Mouse (Mus musculus) lung, postnatal 4 days (tissue): ENCODE data around the gene Csf2.

Experiments
- DNase-seq, 2 experiments: peaks; one replicate each; pipeline ENCODE4 v3.0.0; 2021

The Csf2 gene

GRCm38 (mm10) chr11:54227478-54227877, 22.0 kb downstream of the Csf2 start:
- no peak for DNase-seq

DNA sequence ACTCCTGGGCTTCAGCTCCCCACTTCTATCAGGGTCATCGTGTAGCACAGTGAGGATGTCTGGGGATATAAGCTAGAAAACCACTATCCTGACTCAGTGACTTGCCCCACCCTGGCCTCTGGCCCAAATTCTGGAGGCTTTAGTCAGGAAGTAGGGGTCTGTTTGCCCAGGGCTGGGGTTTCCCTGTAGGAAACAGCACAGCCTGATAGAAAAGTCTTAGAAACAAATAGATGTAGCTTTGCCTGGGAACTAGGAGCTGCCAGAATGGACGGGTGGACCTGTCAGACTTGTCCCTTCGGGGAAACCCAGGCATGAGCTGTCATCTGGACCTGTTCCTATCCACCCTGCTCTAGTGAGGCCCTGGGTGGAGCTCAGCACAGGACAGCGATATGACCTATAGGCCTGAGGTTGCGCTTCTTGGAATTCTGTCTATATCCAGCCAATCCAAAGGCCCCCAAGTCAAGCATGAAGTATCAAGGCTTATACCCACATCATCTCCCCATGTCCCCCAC, 24.9 kb downstream of the Csf2 start:
- DNase-seq, result no peak

- DNase-seq, result no peak
These were observed 25.6 kb downstream of the Csf2 start for GRCm38 (mm10) chr11:54223637-54224474.

DNA sequence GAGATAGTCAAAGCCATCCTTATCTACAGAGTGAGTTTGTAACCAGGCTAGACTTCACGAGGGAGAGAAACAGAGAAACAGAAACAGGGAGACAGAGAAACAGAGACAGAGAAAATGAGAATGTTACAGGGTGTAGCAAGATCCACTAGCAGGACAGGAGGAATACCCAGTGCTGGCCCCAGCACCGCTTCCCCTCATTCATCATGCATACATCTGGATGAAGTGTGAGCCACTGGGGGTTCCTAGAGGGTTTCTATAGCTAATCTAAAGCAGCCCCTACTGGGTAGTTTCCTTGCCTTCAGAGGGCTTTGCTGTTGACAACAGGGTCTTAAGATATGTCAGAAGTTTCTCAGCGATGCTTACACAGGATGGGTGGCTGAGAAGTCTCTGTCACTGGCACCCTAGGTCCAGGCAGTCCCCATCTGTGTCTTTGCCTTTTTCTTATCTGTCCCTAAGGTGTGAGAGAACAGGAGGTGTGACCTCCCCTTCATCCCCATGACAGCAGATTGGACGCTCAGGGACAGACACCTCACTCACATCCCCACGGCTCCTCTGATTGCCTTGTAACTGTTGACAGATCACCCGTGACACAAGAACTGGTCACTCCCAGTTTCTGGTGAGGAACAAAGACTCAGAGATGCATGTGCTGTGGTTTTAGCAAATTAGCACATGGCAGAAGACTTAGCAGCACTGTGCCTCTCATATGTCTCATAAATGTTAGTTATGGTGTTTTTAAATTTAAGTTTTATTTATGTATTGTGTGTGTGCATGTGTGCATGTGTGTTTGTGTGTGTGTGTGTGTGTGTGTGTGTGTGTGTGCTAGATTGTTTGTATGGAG, 29.3 kb downstream of the Csf2 start:
- no peak for DNase-seq

- no peak for DNase-seq
These were observed 30.3 kb downstream of the Csf2 start for GRCm38 (mm10) chr11:54219191-54219590.

DNA sequence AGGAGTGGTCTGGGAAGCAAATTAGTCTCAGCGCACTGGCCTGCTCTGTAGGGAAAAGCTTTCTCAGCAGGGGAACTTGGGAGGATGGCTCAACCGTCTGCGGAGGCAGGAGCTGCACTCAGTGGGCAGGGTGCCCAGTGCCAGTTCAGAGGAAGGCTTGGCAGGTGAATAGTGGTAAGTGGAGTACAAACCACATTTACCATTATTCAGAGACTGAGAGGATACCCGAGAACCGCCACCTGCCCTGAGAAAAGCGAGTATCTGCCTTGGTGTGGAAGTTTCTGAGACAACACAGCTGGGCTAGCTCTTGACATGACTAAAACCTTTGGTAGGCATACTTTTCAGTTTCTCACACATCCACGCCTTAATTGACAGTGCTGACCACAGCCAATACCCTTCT, 32.1 kb downstream of the Csf2 start:
- DNase-seq, result no peak

- DNase-seq, result no peak
These were observed 33.4 kb downstream of the Csf2 start for GRCm38 (mm10) chr11:54216091-54216490.

DNA sequence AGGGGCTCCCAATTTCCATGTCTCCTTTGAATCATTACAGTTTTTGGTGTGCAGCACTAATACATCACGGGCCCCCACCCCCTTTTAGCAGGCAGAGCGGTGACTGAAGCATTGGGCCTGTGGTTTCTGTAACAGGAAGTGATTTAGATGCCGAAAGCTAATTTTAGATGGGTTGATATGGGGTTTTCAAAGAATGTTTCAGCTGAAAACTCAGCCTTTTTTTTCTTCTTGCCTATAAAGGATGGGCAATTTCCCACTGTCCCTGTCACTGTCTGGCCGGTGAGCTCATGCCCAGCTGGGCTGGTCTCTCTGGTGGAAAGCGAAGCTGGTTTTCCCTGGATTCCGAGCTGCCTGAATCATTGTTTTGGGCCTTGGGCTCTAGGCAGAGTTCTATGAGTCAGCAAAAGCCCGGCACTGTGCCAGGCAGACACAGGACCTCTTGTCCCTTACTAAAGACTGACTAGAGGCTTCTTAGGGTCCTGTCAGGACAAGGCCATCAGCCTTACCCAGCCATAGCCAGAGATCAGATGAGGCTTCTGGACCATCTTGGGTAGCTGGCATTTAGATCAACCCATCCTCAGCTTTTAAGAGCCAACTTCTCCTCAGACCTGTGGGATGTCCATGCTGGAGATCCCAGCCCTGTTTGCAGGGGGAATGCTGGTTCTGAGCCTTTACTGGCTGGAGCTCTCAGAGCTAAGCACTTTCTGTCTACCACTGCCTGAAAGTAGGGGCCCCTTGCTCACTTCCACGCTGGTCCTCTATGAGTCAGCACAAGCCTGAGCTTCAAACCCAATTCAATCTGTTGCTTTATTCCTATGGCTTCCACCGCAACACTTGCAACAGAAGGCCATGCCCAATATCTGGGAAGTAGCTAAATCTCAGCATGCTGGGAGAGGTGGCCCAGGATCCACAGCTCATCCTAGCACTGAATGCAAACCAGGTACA, 34.7 kb downstream of the Csf2 start:
- peak; percentile 61 to 70 for DNase-seq

DNA sequence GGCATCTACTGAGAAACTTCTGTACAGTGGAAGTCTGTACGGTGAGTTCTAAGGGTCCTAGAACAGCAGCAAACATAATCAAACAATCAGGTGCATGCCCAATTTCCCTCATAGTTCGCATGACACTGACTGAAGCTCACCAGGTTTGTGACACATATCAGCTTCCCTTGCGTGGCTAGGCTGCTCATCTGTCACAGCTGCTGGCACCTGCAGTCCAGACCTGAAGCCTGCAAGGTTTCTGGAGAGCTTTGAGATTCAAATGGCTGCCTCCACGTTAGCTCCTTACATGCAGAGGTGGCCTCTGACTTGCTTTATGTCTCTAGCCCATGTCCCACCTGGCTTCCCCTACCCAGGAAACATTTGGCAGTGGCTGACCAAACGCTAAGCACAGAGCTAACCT, 35.8 kb downstream of the Csf2 start:
- DNase-seq, result no peak

DNA sequence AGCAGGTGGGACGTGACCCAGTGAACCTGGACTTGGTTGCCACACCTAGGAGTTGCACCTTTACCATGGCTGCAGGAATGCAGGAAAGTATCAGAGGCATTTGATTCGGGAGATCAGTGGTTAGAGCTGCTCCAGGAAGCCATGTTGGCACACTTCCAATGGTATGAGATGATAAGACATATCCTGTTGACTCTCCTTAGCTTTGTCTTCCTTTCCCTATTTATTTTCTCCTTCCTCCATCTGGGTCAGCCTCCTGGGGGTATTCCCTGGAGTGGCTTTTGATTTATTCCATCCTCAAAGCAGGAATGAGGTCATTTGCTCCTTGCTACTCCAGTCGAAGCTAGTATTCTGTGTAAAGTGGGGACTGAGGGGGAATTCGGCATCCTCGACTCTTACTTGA, 42.5 kb downstream of the Csf2 start:
- DNase-seq, result peak in 1 of 2 experiments; percentile 9

DNA sequence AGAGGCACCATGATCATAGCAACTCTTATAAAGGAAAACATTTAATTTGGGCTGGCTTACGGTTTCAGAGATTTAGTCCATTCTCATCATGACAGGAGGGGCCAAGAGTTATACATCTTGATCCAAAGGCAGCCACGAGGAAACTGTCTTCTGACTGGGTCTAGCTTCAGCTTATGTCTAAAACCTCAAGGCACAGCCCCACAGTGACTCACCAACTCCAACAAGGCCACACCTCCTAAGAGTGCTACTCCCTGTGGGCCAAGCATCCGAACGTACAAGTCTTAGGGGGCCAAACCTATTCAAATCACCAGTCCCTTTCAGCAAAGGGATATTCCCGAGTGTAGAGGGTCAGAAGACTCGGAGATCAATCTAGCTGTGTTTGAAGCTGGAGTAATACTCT, 44.1 kb downstream of the Csf2 start:
- DNase-seq, result no peak

- DNase-seq, result no peak
These were observed 44.7 kb downstream of the Csf2 start for GRCm38 (mm10) chr11:54204781-54205180.

GRCm38 (mm10) chr11:54203162-54203561, 46.3 kb downstream of the Csf2 start:
- DNase-seq, result peak; percentile 36 to 42

DNA sequence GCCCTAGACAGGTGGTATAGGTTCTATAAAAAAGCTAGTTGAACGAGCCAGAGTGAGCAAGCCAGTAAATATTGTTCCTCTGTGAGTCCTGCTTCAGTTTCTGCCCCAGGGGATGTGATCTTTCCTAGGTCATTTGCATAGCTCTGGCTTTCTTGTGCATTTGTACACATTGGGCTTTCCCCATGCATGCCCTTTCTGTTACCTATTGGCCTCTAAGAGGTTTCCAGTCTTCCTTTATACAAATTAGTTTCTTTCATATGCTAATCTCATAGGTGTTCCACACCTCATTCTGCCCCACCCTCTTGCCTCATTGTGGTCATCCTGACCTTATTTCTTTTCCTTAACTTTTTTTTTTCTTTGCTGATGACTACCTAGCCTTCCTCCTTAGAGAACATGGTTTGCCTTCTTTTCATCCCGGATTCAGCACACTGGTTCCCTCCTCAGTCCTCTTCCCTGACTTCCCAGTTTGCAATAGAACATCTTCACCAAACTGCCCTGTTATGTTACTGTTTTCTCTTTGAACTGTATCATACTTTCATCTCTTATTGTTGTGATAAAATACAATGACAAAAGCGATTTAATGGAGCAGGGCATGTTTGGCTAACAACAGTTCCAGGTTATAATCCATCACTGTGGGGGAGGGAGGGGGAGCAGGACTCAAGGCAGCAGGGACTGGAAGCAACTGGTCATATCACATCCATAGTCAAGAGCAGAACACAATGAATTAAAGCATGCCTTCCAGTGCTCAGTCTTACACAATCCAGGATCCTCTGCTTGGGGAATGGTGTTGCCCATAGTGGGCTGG, 47.4 kb downstream of the Csf2 start:
- DNase-seq, result no peak

- no peak for DNase-seq
These were observed 48.1 kb downstream of the Csf2 start for GRCm38 (mm10) chr11:54201287-54201773.
